Mouse (Mus musculus): ENCODE data around the gene Smap2. TPM values are rescaled to one million over a fixed set of nuclear protein-coding genes. Genes with fewer than 3 reads are reported as not detected.

The Smap2 gene
- polyA plus RNA-seq (2015; fragmentation: Illumina TruSeq; extraction: RNeasy Lipid Tissue Mini Kit (QIAGEN cat#74804); ENCODE audit: insufficient read depth, low read depth, low replicate concordance): 9.5 TPM

DNA sequence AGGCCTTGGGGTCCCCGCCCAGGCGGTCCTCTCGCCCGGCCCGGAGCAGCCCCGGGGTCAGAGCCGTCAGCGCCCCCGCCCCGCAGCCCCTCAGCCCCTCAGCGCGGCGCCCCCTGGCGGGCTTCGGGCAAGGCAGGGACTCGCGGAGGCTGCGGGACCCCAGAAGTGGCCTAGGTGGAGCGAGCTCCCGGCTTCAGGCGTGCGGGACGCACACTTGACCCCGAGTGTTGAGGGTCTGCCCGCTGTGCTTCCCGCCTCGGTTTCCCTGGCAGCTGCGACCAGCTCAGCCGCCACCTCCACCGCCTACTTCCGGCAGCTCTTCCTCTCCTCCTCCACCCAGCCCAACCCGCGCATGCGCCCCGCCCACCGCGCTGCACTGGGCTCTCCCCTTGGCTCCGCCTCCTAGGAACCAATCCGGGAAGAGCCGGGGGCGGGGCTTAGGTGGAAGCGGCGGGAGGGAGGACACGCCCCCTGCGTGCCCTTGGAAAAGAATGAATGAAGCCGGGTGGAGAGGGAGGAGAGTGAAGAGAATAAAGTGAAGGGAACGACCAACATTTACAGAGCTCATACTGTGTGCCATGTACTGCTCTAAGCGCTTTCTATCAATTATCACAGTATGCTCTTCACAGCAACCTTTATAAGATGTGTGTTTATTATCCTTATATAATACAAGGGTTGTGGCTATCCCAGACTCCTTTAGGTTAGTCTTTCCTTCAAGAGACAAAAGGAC is at the start of gene Smap2:
Gene Smap2 (minus strand): TSS at position 320 of the 730 bp plus-strand sequence.

GRCm38 (mm10) chr4:121039331-121040115 is 22.5 kb upstream of the Smap2 start, which contains the start of gene Col9a2:
Col9a2 (plus strand) TSS chr4:121039385.

DNA sequence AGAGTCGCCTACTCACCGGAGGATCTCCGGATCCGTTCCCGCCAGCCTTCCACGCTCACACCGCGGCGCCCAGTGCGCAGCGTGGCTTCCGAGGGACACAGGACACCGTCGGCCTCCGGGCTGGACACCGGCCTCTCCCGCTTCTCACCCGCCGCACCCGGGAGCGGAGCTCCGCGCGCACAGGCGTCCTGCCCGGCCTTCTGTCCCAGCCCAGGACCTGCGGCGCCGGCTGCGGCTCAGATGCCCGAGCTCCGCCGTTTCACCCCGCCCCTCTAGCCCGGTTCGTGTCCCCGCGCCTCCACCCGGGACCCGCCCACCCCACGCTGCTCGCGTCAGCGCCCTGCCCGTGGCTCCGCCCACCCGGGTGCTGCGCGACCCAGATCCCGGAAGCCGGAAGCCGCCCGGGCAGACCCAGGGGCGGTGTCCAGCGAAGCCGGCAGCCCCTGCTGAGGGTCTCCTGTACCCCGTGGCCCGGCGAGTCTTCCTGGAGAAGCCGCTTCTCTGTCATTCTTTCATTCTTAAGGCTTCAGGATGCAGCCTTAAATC is 65.5 kb downstream of the Smap2 start, which contains the start of gene Zfp69:
Gene Zfp69 (minus strand): TSS at position 272 of the 546 bp plus-strand sequence.

DNA sequence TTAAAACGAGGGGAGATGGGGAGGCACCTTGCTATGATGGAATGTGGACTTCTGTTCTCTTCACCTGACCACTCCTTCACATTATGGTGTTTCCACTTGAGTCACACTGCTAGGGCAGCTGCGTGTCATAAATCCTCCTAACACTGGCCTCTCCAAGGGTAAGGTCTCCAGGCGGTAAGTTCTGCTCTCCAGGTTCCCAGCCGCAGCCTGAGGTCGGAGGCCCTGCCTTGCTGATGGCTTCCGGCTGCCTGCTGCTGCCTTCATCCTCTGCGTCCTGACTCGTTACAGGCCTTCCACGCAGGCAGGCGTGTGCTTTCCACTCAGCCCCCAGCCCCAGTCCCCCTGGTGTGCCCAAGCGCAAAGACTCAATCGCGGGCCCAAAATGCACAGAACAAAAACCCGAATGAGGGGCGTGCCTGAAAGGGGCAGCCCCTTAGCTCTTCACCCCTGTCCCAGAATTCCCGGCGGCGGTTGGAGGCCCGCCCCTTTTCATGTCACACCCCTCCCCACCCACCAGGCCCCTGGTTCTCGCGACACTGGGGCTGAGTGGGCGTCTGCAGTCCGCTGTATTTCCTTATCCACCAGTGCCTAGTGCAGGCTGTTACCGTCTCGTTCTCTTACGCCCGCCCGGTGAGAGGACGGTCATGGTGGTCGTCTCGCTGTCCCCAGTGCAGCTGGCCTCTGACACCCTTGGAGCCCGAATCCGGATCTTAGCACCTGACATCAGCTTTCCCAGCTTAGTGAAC is 92.3 kb downstream of the Smap2 start, which contains the start of gene Exo5:
Gene Exo5 (minus strand): TSS at position 464 of the 746 bp plus-strand sequence.

Other genes with a start within 250 kb of the Smap2 start
- gene Nfyc, start 185.7 kb downstream of the Smap2 start, polyA plus RNA-seq (2015; fragmentation: Illumina TruSeq; extraction: RNeasy Lipid Tissue Mini Kit (QIAGEN cat#74804); ENCODE audit: insufficient read depth, low read depth, low replicate concordance): 12.4 TPM
- gene Rims3, start 162.4 kb downstream of the Smap2 start, polyA plus RNA-seq (2015; fragmentation: Illumina TruSeq; extraction: RNeasy Lipid Tissue Mini Kit (QIAGEN cat#74804); ENCODE audit: insufficient read depth, low read depth, low replicate concordance): 2.7 TPM
- gene Exo5, start 92.2 kb downstream of the Smap2 start, polyA plus RNA-seq (2015; fragmentation: Illumina TruSeq; extraction: RNeasy Lipid Tissue Mini Kit (QIAGEN cat#74804); ENCODE audit: insufficient read depth, low read depth, low replicate concordance): 2.9 TPM
- 0.35 TPM for gene Zfp69, start 65.5 kb downstream of the Smap2 start, polyA plus RNA-seq (2015; fragmentation: Illumina TruSeq; extraction: RNeasy Lipid Tissue Mini Kit (QIAGEN cat#74804); ENCODE audit: insufficient read depth, low read depth, low replicate concordance)
- 0.46 TPM for gene Col9a2, start 22.1 kb upstream of the Smap2 start, polyA plus RNA-seq (2015; fragmentation: Illumina TruSeq; extraction: RNeasy Lipid Tissue Mini Kit (QIAGEN cat#74804); ENCODE audit: insufficient read depth, low read depth, low replicate concordance)
- 7.7 TPM for gene Zmpste24, start 81.0 kb upstream of the Smap2 start, polyA plus RNA-seq (2015; fragmentation: Illumina TruSeq; extraction: RNeasy Lipid Tissue Mini Kit (QIAGEN cat#74804); ENCODE audit: insufficient read depth, low read depth, low replicate concordance)
- gene Tmco2, start 92.0 kb upstream of the Smap2 start, polyA plus RNA-seq (2015; fragmentation: Illumina TruSeq; extraction: RNeasy Lipid Tissue Mini Kit (QIAGEN cat#74804); ENCODE audit: insufficient read depth, low read depth, low replicate concordance): not detected
- 2.3 TPM for gene Rlf, start 197.8 kb upstream of the Smap2 start, polyA plus RNA-seq (2015; fragmentation: Illumina TruSeq; extraction: RNeasy Lipid Tissue Mini Kit (QIAGEN cat#74804); ENCODE audit: insufficient read depth, low read depth, low replicate concordance)